Mouse (Mus musculus): ENCODE results near the gene Man2b1.
A peak's percentile ranks its signal among the peaks of the same experiment; 100 is the strongest.
"Not testable (repeated sequence)": the region's sequence is repeated elsewhere in the genome, so short reads cannot be mapped to it uniquely, and the experiment has no call there.

The Man2b1 gene

DNA sequence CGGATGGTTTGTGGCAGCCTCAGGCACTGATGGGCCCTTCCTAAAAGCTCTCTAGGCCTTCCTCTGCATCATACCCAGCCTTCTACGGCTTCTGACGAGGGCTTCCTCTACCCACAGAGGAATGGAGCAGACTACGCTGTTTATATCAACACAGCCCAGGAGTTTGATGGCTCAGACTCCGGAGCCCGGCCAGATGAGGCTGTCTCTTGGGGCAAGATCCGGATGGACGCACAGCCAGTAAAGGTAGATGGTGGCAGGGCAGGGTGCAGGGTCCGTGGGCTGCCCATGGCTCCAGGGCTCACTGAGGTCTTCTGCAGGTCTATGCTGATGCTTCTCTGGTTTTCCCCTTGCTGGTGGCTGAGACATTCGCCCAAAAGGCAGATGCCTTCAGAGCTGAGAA lies 8.5 kb upstream of the Man2b1 start:
- DNase-seq, result no peak

DNA sequence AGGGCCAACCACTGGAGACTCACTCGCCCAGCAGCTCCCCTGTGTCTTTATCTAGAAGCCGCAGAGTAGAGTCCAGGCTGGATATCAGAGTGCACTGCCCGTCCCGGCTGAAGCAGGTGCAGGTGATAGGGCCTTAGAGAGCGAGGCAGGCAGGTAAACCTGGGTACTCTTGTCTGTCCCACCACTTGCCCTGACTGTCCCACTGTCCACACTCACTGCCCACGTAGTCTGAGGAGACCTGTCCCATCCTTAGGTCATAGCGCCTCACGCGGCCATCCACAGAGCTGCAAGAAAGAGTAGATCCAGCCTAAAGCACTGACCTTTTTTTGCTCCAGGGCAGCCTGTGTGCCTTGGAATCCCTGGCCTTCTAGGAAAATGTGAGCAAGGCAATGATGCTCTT lies 7.1 kb upstream of the Man2b1 start:
- peak; percentile 92 for DNase-seq

DNA sequence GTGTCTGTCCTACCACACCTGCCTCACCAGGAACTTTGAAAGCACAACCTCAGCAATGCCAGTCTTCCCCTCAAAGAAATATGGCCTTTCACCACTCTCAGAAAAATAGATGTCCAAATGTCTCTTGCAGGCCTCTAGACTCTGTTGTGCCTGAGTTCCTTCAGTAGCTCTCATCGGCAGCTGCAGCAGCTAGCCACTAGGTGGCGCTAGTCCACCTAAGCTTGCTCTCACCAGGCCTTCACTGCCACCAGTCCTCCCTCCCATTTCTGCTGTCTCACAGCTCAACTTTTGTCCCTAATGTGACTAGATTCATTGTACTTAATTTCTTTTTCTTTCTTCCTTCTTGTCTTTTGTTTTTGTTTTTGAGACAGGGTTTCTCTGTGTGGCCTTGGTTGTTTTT lies 6.1 kb upstream of the Man2b1 start:
- peak; percentile 95 for DNase-seq

DNA sequence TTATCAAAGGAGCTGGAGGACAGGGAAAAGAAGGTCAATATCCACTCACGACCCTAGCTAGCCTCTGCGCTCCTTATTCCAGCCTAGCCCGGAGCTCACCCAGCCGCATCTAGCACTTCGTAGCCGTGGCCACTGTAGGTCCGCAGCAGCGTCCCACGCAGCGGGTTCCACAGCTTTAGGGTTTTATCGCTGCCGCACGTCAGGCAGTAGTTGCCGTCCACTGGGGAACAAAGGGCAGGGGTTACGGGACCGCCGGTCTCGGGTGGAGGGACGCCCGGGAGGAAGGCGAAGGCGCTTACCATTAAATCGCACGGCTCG lies 2.9 kb upstream of the Man2b1 start:
- DNase-seq, result peak; percentile 94

DNA sequence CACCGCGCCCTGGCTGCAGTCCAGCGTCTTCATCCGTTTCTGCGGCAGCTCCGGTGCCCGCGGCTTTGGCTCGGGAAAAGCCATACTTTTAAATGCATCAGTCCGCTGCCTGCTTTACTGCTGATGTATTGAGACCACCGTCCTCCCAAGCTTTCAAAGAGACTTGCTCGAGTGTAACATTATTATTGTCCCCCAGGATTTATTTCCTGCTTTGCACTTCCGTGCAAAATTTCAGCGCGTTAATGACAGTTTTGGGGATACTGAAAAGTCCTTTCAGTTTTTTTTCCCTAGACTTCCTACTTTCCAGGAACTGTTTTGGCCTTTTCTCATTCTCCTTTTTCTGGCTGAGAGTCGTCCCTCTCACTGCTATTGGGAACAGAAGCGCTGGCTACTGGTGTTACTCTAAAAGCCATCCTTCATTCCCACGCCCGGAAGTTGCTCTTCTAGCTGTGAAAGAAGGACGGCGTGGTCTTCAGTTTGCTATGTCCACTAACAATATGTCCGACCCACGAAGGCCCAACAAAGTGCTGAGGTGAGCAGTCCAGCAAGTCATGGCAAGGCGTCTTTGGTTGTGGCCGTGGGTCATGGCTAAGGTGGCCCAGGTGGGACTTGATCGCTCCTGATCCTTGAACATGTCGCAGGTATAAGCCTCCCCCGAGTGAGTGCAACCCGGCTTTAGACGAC lies 2.4 kb upstream of the Man2b1 start, which contains the start of gene Wdr83os:
TSS of gene Wdr83os (plus strand) at position 209 of the 684 bp plus-strand sequence.
- DNase-seq, result no peak

DNA sequence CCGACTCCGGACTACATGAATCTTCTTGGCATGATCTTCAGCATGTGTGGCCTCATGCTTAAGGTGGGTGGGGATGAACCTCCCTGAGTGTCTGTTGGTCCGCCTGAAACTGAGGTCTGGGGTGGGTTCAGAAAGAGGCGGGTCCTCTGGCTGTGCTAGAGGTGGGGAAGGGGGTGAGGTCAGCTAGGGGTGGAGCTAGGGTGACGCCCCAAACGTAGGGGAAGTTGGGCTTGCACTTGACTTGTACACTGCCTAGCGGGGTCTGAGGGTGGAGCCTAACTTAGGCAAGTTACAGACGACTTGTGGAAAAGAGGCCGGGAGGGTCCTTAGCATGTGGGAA lies 1.9 kb upstream of the Man2b1 start, which contains the start of gene Wdr83:
TSS of gene Wdr83 (minus strand) at position 91 of the 340 bp plus-strand sequence.
- DNase-seq, result peak; percentile 97

DNA sequence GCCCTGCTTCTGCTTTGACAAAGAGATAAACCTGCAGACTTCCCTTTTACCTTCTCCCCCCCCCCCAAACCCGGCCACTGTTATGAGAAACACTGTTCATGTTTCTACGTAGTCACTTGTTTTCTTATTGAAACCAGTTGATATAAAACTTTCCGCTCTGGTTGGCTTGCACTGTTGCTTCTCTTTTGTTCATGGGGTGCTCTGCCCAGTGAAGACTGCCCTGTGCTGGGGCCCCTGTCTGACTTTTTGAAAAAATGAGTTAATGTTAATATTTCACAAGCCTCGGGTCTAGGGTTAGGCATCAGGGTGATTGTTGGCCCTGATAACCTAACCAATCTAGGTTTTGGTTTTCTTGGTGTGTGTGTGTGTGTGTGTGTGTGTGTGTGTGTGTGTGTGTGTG lies 901 bp upstream of the Man2b1 start:
- DNase-seq, result not testable (repeated sequence)

DNA sequence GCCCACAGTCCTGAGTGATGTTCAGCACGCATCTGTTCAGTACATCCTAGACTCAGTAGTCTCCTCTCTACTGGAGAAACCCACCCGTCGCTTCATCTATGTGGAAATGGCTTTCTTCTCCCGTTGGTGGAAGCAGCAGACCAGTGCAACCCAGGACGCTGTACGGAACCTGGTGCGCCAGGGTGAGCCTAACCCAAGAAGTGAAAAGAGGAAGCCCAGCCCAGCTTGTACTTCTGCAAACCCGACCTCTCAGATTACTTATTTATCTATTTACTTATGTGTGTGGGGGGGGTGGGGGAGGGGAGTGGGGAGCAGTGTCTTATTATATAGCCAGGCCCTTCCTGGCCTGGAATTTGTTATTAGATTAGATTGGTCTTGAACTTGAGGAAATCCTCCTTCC lies 1.6 kb downstream of the Man2b1 start:
- peak; percentile 91 for DNase-seq

DNA sequence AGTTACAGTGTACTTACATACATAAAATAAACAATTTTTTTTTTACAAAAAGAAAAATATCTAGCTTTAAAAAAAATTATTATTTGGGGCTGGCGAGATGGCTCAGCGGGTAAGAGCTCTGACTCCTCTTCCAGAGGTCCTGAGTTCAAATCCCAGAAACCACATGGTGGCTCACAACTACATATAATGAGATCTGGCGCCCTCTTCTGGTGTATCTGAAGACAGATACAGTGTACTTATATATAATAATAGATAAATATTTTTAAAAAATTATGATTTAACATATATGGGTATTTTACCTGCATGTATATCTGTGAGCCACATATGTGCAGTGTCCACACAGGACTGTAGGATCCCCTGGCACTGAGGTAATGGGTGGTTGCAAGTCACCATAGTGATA lies 3.2 kb downstream of the Man2b1 start:
- DNase-seq, result no peak

DNA sequence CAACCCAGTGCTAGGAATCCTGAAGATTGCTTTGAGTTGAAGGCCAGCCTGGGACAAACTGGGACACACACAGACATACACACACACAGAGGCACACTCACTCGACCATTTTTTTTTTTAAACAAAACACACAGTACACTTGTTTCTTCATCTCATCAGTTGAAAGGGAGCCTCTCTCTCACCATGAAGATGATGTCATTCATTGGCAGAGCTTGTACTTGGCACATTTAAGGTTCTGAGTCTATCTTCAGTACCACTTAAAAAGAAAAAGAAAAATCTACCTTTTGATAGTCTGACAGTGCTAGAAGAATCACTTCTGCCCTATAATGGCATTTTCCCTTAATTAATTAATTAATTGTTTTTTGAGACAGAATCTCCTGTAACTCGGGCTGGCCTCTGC lies 5.7 kb downstream of the Man2b1 start:
- DNase-seq, result no peak

DNA sequence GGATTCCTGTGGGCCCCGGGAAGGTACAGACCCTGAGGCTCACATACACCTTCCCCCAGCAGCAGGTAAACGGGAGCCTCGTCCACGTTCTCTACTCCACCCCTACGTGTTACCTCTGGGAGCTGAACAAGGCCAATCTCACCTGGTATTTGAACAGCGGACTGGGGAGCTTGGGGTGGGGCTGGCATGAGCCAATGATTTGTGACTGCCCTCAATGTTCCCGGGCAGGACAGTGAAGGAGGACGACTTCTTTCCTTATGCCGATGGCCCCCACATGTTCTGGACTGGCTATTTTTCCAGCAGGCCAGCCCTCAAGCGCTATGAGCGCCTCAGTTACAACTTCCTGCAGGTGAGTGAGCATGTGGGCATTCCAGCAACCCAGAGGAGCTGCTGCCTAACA lies 7.8 kb downstream of the Man2b1 start:
- peak; percentile 58 for DNase-seq

DNA sequence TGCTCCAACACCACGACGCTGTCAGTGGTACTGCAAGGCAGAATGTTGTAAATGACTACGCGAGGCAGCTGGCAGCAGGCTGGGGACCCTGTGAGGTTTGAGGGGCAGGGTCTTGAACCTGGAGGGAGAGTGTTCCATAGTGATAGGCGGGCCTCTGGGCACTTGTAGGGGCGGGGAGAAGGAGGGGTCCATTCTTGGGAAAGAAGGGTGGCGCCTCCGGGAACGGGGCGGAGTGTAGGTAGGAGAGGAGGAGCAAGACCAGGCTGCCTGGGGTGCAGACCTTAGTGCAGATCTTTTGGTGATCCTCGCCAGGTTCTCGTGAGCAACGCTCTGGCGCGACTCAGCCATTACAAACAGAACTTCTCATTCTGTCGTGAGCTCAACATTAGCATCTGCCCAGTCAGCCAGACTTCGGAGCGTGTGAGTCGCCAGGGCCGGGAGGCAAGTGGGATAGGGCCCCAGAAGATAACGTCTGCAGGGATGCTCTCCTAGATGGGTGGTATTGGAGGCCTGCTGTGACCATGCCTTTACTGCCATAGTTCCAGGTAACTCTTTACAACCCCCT lies 8.5 kb downstream of the Man2b1 start:
- DNase-seq, result peak; percentile 85

DNA sequence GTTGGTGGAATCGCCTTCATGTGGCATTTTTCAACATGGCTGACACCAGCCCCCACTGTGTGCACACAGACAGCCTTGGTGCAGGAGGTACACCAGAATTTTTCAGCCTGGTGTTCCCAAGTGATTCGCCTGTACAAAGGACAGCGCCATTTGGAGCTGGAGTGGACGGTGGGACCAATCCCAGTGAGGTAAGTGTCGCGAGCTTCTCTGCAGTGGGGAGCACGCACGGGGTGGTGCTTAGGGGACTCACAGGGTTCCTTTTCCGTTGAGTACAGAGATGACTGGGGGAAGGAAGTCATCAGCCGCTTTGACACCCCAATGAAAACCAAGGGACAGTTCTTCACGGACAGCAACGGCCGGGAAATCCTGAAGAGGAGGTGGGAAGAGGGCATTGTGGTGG lies 12.0 kb downstream of the Man2b1 start:
- no peak for DNase-seq

DNA sequence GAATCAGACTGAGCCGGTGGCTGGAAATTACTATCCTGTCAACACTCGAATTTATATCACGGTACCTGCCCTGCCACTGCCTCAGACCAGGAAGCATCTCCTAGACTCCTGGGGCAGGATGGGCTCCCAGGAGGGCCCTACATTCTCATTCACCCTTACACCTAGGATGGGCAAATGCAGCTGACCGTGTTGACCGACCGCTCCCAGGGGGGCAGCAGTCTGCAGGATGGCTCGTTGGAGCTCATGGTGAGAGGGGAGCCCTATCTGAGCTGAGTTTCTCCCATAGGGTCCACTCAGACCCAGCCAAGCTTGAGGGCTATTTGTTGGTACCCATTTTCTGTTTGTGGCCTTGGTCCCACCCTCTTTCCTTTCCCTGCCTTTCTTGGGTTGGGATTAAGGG lies 12.5 kb downstream of the Man2b1 start:
- peak; percentile 88 for DNase-seq

DNA sequence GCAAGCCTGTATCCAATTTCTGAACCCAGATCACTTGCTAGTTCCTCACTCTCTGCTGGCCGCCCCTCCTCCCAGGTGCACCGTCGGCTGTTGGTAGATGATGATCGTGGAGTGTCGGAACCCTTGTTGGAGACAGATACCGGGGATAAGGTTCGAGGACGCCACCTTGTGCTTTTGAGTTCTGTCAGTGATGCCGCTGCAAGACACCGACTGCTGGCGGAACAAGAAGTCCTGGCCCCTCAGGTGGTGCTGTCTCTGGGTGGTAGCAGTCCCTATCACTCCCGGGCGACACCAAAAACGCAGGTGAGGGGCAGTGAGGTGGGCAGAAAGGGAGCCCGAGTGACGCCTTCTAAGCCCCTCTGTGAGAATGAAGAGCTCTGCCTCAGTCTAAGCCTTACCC lies 13.1 kb downstream of the Man2b1 start:
- peak; percentile 87 for DNase-seq

DNA sequence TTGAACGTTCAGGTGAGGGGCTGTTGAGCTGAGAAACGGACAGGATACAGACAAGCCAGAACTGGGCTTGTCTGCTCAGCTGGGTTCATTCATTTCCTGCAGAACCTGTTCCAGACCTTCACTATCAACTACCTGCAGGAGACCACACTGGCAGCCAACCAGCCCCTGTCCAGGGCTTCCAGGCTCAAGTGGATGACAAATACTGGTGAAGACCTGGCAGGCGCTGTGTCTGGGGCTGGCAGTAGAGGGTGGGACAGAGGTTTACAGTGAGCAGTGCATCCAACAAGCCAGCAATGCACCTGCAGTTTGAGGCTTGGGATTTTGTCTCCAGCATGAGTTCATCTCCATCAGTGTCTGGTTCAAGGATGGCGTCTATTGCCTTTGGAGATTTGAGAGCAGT lies 13.8 kb downstream of the Man2b1 start:
- peak; percentile 82 for DNase-seq

DNA sequence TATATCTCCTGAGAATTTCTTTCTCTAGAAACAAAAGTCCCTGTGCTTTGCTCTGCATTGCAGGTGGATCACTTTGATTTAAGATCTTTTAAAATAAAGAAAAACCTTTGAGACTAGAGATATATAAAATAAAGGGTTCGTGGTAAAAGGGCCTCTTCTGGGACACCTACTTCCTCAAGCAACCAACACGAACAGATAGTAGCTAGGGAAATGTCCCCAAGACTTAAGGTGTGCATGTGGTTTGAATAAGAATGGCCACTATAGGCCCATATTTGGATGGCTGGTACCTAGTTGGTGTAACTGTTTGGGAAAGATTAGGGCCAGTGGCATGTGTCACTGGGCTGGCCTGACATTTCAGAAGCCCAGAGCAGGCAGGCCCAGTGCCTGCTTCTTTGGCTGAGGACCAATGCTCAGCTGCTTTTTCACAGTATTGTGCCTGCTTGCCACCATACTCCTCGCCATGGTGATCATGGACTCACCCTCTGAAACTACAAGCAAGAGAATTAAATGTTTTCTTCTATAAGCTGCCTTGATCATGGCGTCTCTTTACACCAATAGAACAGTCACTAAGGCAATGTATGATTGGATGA lies 17.1 kb downstream of the Man2b1 start:
- peak; percentile 71 for DNase-seq

DNA sequence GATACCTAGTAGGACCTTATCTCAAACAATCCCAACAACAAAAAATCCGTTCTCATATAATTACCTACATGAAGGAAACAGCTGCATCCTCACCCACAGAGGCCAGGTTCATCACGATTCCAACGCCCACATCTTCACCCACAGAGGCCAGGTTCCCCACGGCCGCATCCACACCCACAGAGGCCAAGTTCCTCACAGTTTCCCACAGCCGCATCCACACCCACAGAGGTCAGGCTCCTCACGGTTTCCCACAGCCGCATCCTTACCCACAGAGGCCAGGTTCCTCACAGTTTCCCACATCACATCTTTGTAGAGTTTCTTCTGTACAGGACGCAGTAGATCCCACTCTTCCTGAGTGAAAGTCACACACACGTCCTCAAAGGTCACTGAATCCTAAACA lies 30.2 kb downstream of the Man2b1 start:
- peak; percentile 75 for DNase-seq

DNA sequence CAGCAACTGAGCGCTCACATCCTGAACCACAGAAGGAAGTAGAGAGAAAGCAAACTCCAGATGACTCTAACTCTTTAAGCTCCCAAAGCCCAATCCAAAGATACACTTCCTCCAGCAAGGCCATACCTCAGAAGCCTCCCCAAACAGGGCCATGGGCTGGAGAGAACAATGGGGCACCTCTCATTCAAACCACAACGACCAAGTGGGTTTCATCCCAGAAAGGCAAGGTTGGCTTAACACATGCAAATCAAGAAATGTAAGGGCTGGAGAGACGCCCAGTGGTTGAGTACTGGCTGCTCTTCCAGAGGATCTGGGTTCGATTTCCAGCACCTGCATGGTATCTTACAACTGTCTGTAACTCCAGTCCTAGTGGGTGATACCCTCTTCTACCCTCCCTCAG lies 32.4 kb downstream of the Man2b1 start:
- peak; percentile 40 for DNase-seq

DNA sequence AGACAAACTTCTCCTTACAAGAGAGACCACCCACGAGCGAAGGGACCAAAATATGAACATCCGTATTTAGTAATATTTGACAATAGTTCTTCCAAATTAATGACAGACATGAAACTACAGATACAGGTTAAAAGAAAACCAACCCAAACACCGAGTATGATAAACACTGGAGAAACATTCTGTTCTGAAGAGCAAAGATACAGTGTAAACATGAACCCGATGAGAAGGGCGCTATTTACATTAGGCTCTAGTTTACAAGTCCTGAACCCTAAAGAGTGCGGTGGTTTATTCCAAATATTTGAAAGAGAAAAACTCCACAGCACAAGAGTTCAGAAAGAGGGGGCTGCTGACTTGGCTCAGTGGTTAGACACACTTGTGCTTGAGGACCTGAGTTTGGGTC lies 33.9 kb downstream of the Man2b1 start:
- DNase-seq, result no peak

DNA sequence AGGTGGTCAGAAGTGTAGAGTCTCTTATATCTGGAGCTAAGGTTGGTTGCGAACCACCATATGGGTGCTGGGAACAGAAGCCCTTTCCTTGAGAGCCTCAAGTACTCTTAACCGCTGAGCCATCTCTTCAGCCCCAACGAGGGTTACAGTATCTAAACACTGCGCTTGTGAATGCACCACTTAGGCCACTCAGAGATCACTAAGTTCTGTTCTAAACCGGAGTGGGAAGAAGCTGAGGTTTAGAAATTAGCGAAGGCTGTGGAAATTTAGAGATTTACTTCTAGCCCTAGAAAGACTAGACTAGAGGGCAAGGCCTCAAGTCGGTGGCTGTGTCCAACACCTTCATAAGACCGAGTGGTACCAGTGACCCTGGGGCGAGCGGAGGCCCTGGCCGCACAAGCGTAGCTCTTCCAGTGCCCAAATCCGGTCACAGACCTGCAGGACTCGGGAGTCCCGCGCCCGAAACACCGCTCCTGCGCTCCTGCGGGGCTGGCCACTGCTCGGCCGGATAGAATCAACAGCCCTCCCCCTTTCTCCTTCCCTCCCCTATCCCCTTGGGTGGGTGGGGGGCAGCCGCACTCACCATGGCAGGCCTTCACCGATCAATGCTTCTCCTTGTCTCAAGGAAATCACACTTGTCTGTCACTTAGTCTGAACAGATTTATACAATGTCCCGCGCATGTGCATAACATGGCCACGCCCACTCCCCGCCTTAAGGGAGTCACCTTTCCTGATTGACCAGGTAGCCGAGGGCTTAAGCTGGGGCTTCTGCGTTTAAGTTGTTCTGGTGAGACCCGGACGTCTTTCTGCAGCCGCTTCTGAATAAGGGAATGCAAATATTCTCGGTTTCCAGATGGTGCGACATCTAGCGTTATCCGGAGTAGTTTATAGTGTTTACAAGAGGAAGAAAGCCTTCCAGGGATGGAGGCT lies 36.2 kb downstream of the Man2b1 start:
- peak; percentile 97 for DNase-seq

DNA sequence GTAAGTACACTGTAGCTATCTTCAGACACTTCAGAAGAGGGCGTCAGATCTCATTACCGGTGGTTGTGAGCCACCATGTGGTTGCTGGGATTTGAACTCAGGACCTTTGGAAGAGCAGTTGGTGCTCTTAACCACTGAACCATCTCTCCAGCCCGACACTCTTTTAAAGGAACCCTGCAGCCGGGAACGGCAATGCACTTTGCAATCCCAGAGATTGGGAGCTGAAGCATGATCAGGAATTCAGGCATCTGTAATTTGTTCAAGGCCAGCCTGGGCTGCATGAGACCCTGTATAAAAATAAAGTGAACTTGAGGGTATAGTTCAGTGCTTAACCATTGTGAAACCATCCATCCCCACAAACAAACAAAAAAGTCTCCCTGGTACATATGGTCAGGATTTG lies 37.2 kb downstream of the Man2b1 start:
- DNase-seq, result peak; percentile 65

DNA sequence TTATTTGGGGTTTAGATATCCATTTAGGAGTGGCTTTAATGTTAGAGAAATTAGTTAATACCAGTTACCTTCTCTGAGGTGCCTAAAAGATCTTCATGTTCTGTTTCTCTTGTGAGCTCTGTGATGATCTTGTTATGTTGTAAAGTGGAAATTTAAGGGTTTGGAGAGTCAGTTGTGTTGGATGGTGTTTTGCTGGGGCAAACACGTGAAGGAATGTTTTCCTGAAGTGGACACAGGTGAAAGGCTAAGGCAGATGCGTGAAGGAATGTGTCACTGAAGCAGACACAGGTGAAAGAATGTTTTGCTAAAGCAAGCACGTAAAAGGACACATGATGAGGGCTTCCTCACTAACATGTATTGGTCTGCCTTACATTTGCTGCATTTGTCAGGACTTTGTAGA lies 39.9 kb downstream of the Man2b1 start, which contains the start of gene Zfp791:
TSS of gene Zfp791 (minus strand) at position 101 of the 400 bp plus-strand sequence.
- peak; percentile 42 for DNase-seq

DNA sequence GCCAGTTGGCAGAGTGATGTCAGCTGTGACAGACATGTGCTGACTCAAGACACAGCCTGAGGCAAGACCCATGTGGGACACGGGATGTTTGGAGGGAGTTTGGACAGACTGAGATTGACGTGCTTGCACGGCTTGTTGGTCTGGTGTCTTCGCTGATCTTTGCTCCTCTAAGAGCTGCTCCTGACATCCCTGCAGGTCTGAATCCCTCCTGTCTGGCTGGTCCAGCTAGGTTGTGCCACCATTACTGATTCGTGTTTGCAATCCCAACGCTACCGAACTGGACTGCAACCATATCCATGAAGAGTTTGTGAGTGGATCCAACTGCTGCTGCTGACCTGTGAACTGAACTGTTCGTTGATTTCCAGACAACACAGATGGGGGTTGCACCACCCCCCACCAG lies 40.6 kb downstream of the Man2b1 start:
- peak; percentile 60 for DNase-seq
